Mouse (Mus musculus): ENCODE measurements at regions not wholly inside any gene's neighbourhood (a gene's known extent, or its start where the extent isn't known, plus 50 kb on each side); places are given as distances from the start of the nearest gene placed in this dataset.
"Not testable (repeated sequence)": the region's sequence is repeated elsewhere in the genome, so short reads cannot be mapped to it uniquely, and the experiment has no call there.

- no peak for DNase-seq (ENCODE audit: low spot score in 2 of 2)
Measured at GRCm38 (mm10) chr8:102223097-102223496, 562.3 kb downstream of the Cdh11 start.

DNA sequence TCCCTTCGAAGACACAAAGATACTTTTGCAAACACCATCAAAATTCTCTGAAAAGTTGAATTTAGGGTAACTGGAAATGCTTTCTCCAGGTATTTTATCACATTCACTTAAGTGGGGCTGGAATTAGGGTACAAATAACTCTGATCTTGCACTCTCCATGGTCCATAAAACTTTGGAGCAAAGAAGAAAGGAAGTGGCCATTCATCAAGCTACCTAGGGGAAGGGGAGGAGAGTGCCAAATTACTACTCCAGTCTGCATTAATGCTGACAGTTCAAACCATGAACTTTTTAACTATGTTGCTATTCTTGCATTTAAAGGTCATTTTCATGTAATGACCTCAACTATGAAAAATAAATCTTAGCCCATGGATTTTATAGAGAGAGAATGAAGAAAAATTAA, 579.8 kb downstream of the Cdh11 start:
- DNase-seq (ENCODE audit: low spot score in 2 of 2): no peak

GRCm38 (mm10) chr8:102159541-102160197, 625.8 kb downstream of the Cdh11 start:
- DNase-seq (ENCODE audit: low spot score in 2 of 2): no peak

DNA sequence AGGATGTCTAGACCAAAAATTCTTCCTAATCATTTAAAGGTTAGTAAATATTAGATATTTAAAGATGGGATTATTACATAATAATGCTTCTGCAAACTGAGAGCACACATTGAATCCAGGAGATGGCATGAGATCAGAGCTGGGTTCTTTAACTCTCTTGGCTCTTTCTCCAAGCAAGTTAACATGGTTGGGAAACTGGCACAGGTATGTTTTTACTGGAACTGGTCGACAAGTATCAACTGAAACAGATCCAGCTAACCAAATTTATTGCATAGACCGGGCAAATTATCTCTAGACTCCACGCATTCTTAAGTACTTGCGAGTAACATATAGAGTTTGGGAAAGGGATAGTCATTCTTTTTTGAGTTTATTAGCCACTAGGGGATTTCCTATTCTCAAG, 666.8 kb downstream of the Cdh11 start:
- DNase-seq (ENCODE audit: low spot score in 2 of 2): no peak

DNA sequence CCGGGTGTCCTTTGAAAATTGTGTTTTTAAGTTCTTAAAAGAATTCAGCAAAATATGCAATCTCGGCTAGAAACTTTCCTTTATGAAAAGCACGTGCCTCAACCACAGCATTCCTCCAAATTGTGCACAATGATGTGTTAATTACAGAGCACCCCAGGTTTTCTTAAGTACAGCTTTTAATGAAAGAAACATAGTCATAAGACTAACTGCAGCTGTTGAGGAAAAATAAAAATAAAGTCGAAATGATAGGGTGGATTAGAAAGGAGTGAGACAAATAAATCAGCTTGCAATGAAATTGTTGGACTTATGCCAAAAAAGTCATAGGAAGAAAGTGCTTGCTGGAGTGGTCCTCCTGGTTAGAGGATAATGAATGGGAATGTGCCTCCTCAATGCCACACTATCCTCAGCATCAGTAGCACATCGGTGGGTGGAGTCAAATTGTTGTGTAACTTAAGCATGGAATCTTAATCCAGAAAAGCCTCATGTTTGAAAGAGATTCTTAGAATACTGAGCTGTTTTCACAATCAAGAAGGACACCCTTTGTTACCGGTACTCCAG, 668.5 kb downstream of the Cdh11 start:
- DNase-seq (ENCODE audit: low spot score in 2 of 2): no peak

DNA sequence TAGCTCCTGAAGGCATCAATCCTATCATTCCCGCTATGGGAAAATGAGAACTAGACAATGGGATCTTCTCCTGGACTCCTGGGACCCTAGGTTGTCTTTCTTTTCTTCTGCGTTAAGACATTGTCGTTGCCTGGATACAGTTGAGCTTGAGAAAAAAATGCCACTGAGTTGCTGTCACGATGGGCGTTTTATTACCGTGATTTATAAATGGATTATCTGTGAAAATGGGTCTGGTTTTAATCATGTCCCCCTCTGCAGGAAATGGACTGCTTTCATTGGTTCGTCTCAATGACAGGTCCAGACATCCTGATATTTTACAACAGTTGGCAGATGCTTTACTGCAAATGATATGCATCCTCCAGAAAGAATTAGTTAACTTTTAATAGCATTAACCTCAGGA, 681.7 kb downstream of the Cdh11 start:
- no peak for DNase-seq (ENCODE audit: low spot score in 2 of 2)

DNA sequence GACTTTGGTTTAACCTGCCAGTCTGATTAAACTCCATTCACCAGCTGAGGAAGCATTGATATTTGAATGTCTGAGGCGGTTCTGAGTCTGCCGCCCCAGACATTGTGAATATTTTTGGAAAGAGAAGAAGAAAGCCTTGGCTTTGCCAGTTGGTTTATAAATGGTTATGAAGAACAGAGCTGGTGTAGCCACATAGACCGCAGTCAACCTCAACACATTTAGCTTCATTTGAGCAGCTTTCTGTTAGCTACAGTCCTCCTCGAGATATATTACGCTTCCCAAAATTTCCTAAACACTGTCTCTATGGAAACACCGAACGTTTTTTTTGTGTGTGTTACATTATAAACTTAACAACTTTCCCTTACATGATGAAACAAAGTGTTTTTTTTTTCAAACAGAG, 688.7 kb downstream of the Cdh11 start:
- DNase-seq (ENCODE audit: low spot score in 2 of 2): no peak

GRCm38 (mm10) chr8:102085927-102086326, 699.5 kb downstream of the Cdh11 start:
- DNase-seq (ENCODE audit: low spot score in 2 of 2): peak; percentile 70 to 71

DNA sequence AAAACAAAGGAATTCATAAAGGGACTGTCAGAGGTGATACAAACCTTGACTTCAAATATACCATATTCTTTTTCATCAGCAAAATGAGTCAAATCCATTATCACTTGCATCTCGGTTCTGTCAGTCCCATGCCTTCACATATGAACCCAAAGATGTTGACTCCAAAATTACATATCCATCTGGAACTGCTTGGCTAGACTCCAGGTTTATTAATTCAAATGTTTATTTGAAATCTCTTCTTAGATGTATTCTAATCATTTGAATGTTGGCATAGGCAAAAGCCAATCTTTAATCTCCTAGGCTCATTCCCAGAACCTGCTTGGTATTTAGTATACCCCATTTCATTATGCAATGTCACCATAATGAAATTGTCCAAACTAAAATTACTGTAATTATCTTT, 709.8 kb downstream of the Cdh11 start:
- DNase-seq (ENCODE audit: low spot score in 2 of 2): no peak

- no peak for DNase-seq (ENCODE audit: low spot score in 2 of 2)
Measured at GRCm38 (mm10) chr8:102064137-102064536, 721.3 kb downstream of the Cdh11 start.

- no peak for DNase-seq (ENCODE audit: low spot score in 2 of 2)
Measured at GRCm38 (mm10) chr8:102053429-102053828, 732.0 kb downstream of the Cdh11 start.

GRCm38 (mm10) chr8:102026956-102027927, 758.2 kb downstream of the Cdh11 start:
- no peak for DNase-seq (ENCODE audit: low spot score in 2 of 2)

GRCm38 (mm10) chr8:102024472-102024871, 761.0 kb downstream of the Cdh11 start:
- DNase-seq (ENCODE audit: low spot score in 2 of 2): no peak

DNA sequence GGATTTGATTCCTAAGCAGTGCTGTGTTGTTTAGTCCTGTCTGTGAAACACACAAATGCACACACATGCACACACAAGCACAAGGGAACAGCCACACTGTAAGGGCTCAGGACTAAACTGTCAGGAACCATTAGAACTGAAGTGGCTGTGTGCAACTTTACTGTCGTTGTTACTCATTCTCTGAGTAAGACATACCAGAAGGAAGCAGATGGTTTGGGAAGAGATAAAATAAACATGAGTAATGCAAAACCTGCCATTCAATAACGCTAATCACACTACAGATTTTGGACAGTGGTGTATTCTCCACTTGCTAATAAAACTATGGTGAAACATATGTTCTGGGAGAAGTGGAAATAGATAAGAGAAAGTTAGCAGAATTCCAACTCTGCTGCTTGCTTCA, 767.7 kb downstream of the Cdh11 start:
- no peak for DNase-seq (ENCODE audit: low spot score in 2 of 2)

- peak; percentile 36 to 62 for DNase-seq (ENCODE audit: low spot score in 2 of 2)
Measured at GRCm38 (mm10) chr8:102000326-102001016, 785.0 kb downstream of the Cdh11 start.

DNA sequence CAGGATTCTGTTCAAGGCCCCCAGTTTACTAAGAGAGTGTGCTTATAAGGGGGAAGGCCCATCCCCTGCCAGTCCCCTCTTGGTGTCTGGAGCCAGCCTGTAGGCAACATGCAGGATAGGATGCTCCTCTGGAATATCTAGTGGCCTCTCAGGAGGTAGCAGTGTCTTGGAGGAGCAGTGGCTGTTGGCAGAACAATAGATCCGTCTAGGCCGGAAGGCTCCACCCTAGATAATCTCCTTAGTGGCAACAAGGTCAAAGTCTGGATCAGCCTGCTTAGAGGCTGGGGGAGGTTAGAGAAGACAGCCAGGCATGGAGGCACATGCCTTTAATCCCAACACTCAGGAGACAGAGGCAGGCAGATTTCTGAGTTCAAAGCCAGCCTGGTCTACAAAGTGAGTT, 788.7 kb downstream of the Cdh11 start:
- not testable (repeated sequence) for DNase-seq (ENCODE audit: low spot score in 2 of 2)

DNA sequence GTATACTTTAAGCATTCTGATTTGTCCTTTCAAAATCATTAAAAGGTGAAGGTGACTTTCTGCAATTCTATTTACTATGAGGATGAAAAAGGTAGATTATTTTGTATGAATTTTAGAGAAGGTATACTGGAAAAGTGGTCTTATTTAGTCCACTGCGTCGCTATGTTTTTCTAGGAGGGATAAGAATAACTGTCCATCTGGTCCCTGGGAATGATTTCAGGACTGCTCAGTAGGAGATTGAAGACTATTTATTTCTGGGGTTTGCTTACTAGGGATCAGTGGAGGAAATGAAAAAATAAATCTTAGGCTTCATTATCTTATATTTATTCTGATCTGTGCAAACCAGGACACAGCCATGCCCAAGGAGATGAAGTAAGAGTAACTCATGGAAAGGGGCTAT, 828.6 kb downstream of the Cdh11 start:
- DNase-seq (ENCODE audit: low spot score in 2 of 2): no peak

DNA sequence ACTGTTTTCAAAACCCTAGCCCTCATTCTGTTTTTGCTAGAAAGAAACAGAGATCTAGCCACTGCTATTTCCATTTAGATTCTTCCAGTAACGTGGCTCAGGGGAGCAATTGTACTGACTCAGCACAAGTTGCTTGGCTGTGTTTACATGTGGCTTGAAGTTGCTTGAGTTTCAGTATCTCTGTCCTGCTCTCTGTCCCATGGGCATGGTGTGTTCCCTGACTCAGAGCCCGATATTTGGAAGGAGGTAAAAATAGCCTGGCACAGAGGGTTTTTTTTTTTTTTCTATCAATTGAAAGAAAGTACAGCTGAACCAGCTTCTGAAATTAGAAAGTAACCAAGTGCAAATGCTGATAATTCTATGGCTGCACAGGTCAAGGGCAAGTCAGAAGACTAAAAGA, 834.8 kb downstream of the Cdh11 start:
- no peak for DNase-seq (ENCODE audit: low spot score in 2 of 2)

DNA sequence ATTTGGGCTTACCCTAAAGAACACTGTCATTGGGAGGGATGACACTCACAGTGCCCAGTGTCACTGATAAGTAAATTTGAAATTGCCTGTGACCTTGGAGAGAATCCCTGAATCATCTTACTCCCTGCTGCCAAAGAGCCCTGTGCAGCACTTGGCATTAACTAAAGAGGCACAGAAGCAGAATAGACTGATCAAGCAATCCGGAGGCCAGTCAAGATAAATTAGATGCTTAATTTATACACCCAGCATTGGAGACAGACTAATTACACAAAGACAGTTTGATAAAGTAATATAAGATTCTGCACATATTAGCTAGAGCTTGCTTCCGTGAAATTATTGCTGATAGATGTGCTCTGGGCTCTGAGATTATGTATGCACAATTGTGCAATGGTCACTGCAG, 847.6 kb downstream of the Cdh11 start:
- no peak for DNase-seq (ENCODE audit: low spot score in 2 of 2)

DNA sequence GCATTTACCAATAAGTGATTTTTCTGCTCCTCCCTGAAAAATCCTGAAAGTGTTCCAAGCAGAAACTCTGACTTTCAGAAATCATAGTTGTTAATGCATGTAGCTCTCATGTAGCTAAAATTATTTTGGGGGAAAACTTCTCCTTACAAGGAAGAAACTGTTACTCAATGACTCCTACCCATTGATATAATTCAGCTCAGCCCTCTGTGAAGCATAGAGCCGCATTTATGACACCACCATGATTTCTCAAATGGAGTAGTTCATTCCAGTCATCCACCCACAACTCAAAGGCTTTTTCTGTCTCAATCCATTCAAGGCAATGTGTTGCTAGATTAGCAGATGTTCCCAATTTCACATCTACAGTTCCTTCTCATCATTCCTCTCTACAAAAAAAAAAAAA, 871.8 kb downstream of the Cdh11 start:
- no peak for DNase-seq (ENCODE audit: low spot score in 2 of 2)
